Mouse (Mus musculus) left cerebral cortex, postnatal 14 days (tissue): ENCODE results near the gene Clec4b1. TPM values are rescaled to one million over a fixed set of nuclear protein-coding genes. Genes with fewer than 3 reads are reported as not detected.
"Not testable (repeated sequence)": the region's sequence is repeated elsewhere in the genome, so short reads cannot be mapped to it uniquely, and the experiment has no call there.

Experiments
- DNase-seq, 2 experiments: peaks; one replicate each; pipeline ENCODE4 v3.0.0; 2021 to 2022; ENCODE audit warnings: low spot score in 2 of 2, mixed read lengths in 1 of 2
- intact Hi-C: fragments of 180-260 bp; cut with DNase I; formaldehyde crosslinking; loops from one replicate; pipeline ENCODE4 v1.15.1; 2025
- long read RNA-seq, 2 experiments: library from polyadenylated mRNA; stranded (forward); transcript quantifications; one replicate each; pipeline ENCODE4 v2.0.0; 2021
- total RNA-seq, 2 experiments: library from RNA; stranded (reverse); gene quantifications; 2 replicates each; pipeline ENCODE4 v1.2.3; 2021

The Clec4b1 gene
- not detected for total RNA-seq
- long read RNA-seq, experiment 1 = 0 reads
- long read RNA-seq, experiment 2 = 0 reads

DNA sequence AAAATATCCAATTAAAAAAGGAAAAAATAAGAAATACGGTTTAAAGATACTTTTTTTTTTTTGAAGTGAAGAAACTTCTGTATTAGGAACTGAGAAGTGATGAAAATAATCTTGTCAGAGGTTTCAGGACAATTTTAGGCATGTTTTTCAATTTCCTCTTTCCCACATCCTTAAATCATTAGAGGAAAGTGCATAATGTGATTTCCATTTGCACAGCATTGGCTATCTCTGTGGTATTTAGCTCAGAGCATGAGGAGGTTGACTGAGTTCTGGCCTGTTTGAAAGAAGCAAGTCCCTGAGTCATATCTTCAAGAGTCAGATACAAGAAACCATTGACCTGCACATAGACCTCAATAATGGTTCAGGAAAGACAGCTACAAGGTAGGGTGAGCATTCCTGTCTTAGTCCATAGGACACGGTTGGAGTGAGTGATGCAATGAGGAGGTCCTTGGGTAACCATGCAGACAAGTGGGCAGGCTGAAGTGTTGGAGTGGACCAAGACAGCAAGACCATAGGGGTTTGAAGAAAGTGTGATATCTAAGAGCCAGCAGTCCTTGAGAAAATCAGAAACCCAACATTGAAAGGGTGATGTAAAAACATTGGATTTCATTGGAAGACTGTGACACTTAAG lies at the start of gene Clec4b1:
Gene Clec4b1 (plus strand): TSS at position 221 of the 631 bp plus-strand sequence.
- intact Hi-C loops = no loop called here
- DNase-seq = no peak

DNA sequence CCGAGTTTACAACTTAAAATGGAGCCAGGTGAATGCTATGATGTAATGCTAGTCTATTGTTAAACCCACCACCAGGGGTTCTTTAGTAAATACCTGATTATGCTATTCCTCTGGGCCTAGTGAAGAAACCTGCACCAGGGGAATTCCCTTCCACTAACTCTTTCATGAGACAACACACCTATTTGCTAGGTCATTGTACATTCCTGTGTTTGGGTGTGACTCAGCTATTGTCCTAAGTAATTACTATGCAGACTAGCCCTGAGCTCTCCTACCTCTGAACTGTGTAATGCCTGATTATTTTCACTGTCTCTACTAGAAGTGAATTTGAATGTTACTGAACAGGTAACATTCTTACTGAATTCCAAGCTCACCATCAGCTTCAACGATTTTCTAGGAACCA lies 45.1 kb upstream of the Clec4b1 start:
- intact Hi-C loops = loop anchor here (1.0 kb wide), 1 partner anchor 112 kb away; no protein-coding TSS in a partner anchor
- not testable (repeated sequence) for DNase-seq

DNA sequence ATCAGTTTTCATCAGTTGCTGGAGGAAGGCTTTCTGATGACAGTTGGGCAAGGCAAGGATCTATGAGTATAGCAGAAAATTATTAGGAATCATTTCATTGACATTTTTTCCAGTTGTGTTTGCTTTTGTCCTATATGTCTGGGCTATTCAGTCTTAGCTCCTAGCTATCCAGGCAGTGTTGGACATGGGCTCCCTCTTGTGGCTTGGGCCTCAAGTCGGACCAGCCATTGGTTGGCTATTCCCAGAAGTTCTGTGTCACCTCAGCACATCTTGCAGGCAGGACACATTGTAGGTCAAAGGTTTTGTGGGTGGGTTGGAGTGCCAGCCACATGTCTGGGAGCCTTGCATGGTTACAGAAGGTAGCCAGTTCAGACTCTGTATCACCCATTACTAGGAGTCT lies 44.2 kb upstream of the Clec4b1 start:
- DNase-seq = peak in 1 of 2 experiments; percentile 5
- intact Hi-C loops = loop anchor here (1.0 kb wide), 1 partner anchor 113 kb away; no protein-coding TSS in a partner anchor

DNA sequence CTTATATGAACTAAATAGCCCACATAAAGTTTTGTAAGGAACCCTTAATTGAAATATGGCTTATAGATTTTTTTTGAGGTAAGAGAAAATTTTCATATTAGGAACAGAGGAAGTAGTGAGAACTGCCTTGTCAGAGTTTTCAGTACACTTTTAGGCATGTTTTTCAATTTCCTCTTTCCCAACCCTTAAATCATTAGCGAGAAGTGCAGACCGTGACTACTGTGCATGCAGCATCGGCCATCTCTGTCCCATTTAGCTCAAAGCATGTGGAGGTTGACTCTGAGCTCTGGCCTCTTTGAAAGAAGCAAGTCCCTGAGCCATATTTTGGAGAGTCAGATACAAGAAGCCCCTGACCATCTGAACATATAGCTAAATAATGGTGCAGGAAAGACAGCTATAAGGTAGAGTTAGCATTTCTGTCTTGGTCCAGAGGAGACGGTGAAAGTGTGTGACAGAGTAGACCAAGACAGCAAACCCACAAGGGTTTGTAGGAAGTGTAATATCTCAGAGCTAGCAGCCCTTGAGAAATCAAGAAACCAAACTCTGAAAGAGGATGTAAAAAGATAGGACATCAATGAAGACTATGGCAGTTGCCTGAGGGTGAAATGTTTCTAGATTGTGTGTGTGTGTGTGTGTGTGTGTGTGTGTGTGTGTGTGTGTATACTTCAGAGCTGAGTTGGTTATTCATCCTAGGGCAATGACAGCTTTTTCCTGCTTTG lies 45.5 kb downstream of the Clec4b1 start:
- intact Hi-C loops = no loop called here
- DNase-seq = no peak

- intact Hi-C loops, DNase-seq: not testable (repeated sequence)
Observed at GRCm38 (mm10) chr6:123106128-123106527, 56.4 kb downstream of the Clec4b1 start, which contains the start of gene Clec4a2. Gene Clec4a2 (plus strand): TSS chr6:123106428.

Other genes starting within 250 kb of the Clec4b1 start
- gene Slc2a3, start 248.3 kb upstream of the Clec4b1 start, total RNA-seq = 100 to 1,000 TPM; 169 TPM
- gene Foxj2, start 230.0 kb upstream of the Clec4b1 start, total RNA-seq = 10 to 100 TPM; 25.7 to 28.0 TPM
- under 1 TPM; 0.57 to 0.59 TPM for gene C3ar1, start 193.8 kb upstream of the Clec4b1 start, total RNA-seq
- gene Necap1, start 175.5 kb upstream of the Clec4b1 start, total RNA-seq = 100 to 1,000 TPM; 176 to 187 TPM
- gene Clec4a1, start 128.1 kb upstream of the Clec4b1 start, total RNA-seq = under 1 TPM; 0.53 to 0.57 TPM
- 1 to 10 TPM in 1 of 2 experiments, under 1 TPM in 1; 0.59 to 1.0 TPM for gene Clec4a3, start 97.4 kb upstream of the Clec4b1 start, total RNA-seq
- not detected for gene Clec4a4, start 59.6 kb upstream of the Clec4b1 start, total RNA-seq
- gene Clec4a2, start 56.5 kb downstream of the Clec4b1 start, total RNA-seq = 1 to 10 TPM; 1.7 to 2.3 TPM
- gene Clec4b2, start 122.9 kb downstream of the Clec4b1 start, total RNA-seq = not detected
- gene Clec4n, start 179.9 kb downstream of the Clec4b1 start, total RNA-seq = not detected
- gene Clec4d, start 212.1 kb downstream of the Clec4b1 start, total RNA-seq = not detected
- not detected for gene Clec4e, start 239.9 kb downstream of the Clec4b1 start, total RNA-seq